Mouse (Mus musculus): Measurements from ENCODE around the gene Gm20741.

Gm20741 gene

DNA sequence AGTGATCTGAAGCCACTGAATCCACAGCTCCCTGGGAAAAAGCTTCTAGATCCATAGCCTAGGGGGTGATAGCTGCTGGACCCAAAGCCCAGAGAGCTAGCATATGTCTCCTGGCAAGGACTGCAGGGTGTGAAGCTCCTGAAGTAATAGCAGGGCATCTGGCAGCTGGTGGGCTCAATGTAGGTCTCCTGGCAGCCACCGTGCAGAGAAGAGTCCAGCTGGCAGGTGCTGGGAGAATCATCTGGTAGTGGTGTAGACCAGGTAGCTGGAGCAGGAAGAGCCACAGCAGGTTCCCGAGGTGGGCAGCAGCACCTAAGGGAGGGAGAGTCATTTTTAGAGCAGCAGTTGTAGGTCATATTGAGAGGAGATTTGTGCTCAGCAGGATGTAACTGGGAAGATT is at the start of gene Gm20741:
TSS of gene Gm20741 (minus strand) at position 394 of the 400 bp plus-strand sequence.
- no peak for DNase-seq

DNA sequence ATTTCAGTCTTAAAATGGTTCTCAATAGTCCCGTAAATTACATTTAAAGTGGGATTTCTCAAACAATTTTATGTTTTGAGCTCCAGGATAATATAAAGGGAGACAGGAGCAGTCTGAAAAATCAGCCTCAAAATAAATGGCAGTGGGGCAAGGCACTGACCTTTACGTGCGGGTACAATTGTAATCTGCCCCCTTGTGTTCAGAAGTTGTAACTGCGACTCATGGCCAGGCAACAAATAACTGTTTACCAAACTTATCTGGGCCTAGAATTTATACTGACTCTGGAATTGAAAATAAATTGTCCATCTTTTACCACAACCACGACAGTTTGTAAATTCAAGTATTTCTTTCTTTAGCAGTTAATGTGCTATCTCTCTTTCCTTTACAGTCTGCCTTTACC is 39.4 kb upstream of the Gm20741 start:
- peak; percentile 7 for DNase-seq

DNA sequence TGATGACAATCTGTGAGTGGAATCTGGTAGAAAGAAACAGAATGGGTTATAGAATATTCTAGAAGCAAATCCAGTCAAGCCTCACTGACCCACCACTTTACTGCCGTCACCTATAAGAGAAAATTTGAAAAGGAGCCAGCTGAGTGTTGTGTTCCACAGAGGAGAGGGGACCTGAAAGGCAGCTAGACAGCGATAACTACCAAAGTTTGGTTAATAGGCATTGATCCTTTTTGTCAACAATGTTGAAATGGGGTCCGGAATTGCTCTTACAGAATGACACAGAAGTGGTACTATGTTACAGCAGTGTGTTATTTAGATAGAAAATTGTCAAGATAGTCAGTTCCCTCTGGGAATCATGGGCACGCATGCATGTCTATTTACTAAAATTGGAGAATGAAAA is 36.5 kb upstream of the Gm20741 start:
- DNase-seq, result no peak

DNA sequence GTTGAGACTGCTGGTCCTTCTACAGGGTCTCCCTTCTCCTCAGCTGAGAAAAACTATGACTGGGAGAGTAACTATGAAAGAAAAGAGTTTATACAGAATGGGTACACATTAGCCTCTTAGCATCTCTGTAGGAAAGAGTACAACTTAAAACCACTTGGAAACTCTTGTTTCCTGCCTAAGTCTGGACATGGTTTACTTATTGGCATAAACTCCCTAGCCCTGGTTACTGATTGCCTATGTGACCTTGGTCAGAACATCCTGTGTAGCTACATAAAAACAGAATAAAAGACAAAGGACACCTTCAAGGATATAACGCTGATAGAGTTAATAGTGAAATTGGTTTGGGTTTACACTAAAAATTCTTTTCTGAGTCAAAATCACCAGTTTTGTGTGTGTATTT is 35.3 kb upstream of the Gm20741 start:
- DNase-seq, result no peak

DNA sequence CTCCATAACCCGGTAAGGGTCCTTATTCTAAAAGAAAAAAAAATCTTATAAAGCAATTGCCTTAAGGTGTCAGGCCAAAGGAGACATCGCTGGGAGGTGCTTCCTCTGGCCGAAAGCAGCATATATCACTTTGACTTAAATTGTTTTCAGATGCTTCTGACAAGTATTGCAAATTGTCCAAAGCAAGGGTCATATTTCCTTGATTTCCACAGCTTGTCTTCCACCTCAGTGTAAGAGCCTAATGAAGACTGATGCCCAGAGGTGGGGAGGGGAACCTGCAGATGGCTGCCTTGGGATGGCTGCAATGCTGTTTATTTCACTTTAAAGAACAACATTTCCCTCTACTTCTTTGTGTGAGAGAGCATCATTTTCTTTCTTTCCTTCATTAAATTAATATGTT is 15.0 kb upstream of the Gm20741 start:
- DNase-seq, result no peak

DNA sequence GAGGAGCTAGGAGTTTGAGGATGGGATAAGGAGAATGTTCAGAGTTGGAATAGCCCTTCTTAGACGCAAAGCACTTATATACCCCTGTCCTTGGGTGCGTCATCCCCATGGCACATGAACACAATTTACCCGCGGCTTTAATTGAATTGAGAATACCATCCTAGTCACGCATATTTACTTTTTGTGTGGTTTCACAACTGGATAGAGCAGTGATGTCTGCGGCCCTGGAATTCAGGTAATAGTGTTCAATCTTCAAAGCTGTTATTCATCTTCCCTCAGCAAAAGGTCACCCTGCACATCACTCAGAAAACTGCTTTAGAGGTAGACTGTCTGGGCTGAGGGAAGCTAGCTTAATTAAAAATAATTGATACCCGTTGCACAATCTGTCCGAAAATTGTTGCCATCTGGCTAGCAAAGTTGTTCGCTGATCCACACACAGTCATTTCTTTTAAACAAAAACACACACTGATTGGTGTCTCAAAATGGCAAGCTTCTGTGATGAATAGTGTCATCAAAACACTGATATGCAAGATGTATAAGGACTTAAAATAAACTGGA is 14.2 kb upstream of the Gm20741 start, which contains the start of gene Krtap14:
TSS of gene Krtap14 (minus strand) at position 51 of the 558 bp plus-strand sequence.
- DNase-seq, result no peak

DNA sequence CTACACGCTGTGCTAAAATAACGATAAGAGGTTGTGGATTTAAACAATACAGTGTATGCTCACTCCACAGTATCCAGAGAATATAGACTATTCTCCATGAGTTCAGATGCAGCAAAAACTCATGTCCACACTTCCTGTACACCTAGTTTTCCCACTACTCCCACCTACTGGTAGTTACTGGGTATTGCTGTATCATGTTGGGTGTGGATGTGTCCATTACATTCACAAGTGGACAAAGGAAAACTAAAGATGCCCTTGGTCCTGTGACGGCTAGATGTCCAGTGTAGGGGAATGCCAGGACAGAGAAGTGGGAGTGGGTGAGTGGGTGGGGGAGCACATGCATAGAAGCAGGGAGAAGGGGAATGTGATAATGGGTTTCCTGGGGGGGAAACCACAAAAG is 11.7 kb upstream of the Gm20741 start:
- no peak for DNase-seq

DNA sequence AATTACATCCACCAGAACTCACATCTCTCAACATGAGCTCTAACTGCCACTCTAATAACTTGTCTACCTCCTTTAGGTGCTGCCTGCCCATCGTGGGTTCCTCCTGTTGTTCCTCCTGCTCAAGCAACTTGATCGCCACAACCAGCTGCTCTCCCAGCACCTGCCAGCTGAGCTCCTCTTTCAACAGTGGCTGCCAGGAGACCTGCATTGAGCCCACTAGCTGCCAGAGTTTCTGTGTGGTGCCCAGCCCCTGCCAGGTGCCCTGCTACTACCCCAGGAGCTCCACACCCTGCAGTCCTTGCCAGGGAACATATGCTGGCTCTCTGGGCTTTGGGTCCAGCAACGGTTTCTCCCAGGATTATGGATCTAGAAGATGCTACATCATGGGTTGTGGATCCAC is 8.0 kb upstream of the Gm20741 start, which contains the start of gene Krtap15:
TSS of gene Krtap15 (plus strand) at position 150 of the 400 bp plus-strand sequence.
- no peak for DNase-seq

DNA sequence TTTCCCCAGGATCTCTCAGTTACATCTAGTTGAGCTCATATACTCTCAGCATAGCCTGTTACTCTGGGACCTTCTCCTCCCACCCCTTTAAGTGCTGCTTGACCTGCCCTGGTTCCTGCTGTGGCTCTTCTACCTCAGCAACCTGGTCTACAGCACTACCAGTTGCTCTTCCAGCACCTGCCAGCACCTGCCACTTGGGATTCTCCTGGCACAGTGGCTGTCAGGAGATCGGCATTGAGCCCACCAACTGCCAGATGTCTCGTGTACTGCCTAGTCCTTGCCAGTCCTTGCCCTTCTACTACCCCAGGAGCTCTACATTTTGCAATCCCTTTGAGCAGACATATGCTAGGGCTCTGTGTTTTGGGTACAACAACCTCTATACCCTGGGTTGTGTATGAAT is 25.2 kb downstream of the Gm20741 start:
- DNase-seq, result no peak

DNA sequence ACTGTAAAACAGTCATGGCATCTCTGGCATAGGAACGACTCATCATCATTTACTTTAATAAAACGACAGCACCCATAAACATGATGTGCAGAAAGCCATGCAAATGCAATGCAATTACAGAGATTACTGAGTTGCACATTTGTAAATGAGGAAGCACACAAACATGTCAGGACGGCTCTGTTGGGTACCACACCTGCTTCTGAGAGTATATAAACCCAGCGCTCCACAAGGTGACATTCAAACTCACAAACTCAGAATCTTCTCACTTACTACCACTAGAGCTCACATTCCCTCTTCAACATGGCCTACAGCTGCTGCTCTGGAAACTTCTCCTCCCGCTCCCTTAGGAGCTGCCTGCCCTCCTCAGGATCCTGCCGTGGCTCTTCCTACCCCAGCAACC is 34.4 kb downstream of the Gm20741 start, which contains the start of gene Gm5965:
TSS of gene Gm5965 (plus strand) at position 301 of the 400 bp plus-strand sequence.
- DNase-seq, result no peak

DNA sequence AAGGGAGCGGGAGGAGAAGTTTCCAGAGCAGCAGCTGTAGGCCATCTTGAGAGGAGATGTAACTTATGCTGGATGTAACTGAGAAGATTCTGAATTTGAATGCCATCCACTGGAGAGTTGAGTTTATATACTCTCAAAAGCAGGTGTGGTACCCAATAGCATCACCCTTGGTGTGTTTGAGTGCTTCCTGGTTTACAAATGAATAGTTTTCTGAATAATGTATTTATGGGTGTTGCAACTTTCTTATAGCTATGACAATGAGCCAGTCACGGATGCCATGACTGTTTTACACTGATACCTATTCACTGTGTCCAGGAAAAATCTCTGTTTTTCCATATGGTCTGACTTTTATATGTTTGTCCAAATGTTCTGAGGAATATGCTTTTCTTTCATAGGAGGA is 37.9 kb downstream of the Gm20741 start, which contains the start of gene 2310057N15Rik:
TSS of gene 2310057N15Rik (minus strand) at position 101 of the 400 bp plus-strand sequence.
- DNase-seq, result no peak

Data from kidney, adult 18-20 months (tissue).